Mouse (Mus musculus): ENCODE measurements around the gene Rab3c.
A peak's percentile ranks its signal among the peaks of the same experiment; 100 is the strongest.

The Rab3c gene

DNA sequence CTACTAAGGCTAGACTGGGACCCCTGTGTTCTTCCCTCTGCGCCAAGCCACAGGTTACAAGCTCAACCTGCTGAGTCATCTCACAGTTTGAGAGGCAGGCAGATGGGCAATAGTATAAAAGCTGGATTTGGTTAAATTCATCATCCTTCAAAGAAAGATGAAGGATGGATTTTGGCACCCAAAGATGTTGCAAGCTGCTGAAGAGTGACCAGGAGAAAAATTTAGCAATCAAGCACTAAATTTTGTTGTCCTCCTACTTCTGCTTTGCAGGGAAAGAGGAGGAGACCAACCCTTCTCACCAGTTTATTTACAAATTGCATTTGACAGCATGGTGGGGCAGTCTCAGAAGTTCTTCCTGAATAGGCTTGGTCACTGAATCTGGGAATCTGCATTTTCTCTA is 90.8 kb downstream of the Rab3c start:
- no peak for DNase-seq (ENCODE audit: low spot score)

- no peak for DNase-seq (ENCODE audit: low spot score)
These were observed 95.7 kb downstream of the Rab3c start for GRCm38 (mm10) chr13:110184963-110185685.

DNA sequence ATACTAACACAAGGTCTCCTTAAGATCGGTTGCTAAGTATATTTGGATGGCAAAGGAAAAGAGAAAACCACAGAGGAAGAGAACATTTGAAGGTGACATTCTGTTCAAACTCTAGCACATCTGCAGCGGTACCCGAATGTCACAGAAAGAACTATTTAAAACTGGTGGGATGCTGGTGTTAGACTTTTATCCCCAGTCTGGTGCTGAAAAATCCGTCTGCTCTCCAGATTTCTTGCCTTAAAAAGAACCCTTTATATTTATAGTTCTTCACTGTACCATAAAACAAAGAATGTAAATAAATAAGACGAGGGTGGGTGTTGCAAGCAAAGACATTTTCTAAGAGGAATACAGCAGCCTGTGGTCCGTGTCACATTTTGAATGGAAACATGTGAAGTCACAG is 105.1 kb downstream of the Rab3c start:
- DNase-seq (ENCODE audit: low spot score) = no peak

GRCm38 (mm10) chr13:110169669-110170068 is 111.1 kb downstream of the Rab3c start:
- no peak for DNase-seq (ENCODE audit: low spot score)

DNA sequence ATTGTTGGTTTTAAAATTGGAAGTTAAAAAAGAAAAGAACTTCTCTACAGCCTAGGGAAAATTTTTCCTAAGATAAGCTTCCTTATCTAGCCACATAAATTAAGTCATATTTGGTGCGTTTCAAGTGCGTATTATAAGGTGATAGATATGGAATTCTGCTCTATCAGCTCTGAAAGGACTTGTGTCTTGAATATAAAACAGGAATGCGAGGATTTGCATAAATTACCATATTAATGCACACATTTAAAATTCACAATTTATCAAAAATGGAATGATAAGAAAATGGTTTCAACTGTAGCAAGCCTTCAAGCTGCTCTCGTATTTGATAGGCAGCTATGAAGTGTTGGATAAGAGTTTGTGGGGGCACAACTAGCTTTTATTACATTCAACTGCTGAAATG is 111.6 kb downstream of the Rab3c start:
- no peak for DNase-seq (ENCODE audit: low spot score)

DNA sequence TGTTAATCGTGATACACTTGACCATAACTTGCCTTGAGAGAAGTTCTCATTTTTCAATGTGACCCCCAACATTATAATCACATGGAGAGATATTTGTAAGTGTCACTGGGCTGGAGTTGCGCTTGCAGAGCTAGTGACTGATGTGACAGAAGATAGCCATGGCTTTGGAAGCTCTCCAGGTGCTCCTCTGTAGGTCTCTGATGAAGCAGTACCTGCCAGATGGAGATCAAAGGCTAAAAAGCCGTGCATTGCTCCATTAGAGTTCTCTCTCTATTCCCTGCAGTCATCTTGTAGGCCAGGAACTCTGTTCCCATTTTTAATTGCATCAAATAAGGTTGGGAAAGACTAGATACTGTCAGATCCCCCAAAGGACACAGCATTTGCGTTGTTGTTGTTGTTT is 112.2 kb downstream of the Rab3c start:
- no peak for DNase-seq (ENCODE audit: low spot score)

DNA sequence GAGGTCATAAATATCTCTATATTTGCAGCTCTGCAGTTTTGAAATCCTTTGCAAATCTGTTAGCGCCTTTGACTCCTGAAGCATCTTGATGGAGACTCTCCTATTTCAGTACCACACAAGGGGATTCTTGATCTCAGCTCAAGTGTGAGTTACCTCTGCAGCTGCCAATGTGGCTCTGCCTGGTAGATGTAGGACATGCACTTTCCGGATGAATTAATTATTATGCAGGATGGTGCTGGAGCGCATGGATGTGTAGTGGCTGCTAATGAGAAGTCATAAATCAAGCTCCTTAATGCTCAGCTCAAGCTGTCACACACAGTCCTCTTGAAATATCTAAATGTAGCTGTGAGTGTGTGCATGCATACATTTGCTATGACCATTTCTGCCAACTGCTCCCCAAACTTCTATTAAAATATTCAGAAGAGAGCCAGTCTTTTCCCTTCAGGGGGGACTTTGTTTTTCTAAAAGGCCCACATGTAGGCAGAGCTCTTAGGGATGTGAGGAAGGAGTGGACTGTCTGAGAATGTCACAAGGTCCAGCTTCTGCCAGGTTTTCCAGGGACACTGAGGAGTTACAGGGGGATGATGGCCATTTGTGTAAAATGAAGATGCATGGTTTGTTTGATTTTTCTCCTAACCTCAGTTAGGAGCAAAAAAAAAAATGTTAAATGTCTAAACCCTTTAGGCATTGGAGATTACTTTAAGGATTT is 114.0 kb downstream of the Rab3c start:
- DNase-seq (ENCODE audit: low spot score) = no peak

GRCm38 (mm10) chr13:110159980-110160379 is 120.8 kb downstream of the Rab3c start:
- no peak for DNase-seq (ENCODE audit: low spot score)

GRCm38 (mm10) chr13:110158588-110159519 is 121.9 kb downstream of the Rab3c start:
- DNase-seq (ENCODE audit: low spot score) = no peak

DNA sequence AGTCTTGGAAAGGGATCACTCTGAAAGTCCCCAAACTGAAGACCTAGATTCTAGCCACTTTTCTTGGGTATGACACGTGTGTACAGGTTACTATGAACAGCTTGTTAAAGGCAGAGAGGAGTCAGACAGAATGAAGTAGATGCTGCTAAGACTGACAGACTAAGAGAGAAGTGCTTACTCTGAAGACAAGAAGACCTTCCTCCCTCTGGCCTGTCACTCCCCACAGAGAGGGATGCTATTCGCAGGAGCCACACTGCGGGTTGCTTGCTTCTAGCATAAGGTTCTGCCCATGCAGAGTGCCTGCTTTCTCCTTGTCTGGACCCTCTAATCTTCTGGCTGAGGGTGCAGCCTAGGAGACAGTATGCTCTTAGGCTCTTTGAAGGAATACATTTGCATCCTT is 135.3 kb downstream of the Rab3c start:
- DNase-seq (ENCODE audit: low spot score) = no peak

GRCm38 (mm10) chr13:110145019-110145418 is 135.8 kb downstream of the Rab3c start:
- DNase-seq (ENCODE audit: low spot score) = no peak

DNA sequence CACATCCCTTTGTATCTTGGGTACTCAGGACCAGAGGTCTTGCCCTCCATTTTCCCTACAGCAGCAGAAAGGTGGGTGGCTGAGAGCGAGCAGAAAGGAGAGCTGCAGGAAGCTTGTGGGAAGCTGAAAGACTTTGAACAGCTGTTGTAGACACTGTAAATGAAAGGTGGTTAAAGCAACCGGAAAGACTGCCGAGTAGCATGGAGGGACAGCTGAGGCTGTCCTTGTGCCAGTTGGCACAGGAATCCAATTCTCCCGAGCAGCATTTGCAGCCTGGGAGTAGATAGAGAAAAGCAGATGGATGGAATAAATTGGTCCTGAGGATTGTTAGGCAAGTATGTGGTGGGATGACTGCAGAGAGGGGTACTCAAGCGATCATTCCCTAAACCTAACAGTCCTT is 141.5 kb downstream of the Rab3c start:
- peak; percentile 53 for DNase-seq (ENCODE audit: low spot score)

GRCm38 (mm10) chr13:110138644-110139043 is 142.2 kb downstream of the Rab3c start:
- DNase-seq (ENCODE audit: low spot score) = no peak

GRCm38 (mm10) chr13:110127613-110128258 is 153.1 kb downstream of the Rab3c start:
- DNase-seq (ENCODE audit: low spot score) = no peak

- no peak for DNase-seq (ENCODE audit: low spot score)
These were observed 158.0 kb downstream of the Rab3c start for GRCm38 (mm10) chr13:110122825-110123224.

DNA sequence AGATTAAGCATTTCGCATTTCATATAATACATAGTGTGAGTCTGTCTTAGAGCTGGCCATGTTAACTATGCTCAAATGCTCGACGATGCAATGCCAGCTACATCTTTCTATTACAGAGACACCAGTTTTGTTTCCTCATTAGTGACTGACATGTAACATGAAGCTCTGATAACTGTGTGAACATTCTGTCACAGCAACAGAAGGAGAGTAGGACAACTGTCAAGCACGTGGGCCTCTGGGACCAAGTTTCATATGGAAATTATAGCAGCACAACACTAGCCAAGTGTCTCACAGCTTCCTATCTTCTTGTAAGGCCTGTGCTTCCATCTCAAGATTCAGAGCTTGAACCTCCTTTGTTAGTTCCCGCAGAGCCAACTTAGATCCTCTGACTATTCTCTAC is 163.9 kb downstream of the Rab3c start:
- DNase-seq (ENCODE audit: low spot score) = peak; percentile 36

- no peak for DNase-seq (ENCODE audit: low spot score)
These were observed 164.5 kb downstream of the Rab3c start for GRCm38 (mm10) chr13:110116316-110116715.

GRCm38 (mm10) chr13:110114870-110115645 is 165.7 kb downstream of the Rab3c start:
- DNase-seq (ENCODE audit: low spot score) = no peak

- no peak for DNase-seq (ENCODE audit: low spot score)
These were observed 167.1 kb downstream of the Rab3c start for GRCm38 (mm10) chr13:110113711-110114110.

DNA sequence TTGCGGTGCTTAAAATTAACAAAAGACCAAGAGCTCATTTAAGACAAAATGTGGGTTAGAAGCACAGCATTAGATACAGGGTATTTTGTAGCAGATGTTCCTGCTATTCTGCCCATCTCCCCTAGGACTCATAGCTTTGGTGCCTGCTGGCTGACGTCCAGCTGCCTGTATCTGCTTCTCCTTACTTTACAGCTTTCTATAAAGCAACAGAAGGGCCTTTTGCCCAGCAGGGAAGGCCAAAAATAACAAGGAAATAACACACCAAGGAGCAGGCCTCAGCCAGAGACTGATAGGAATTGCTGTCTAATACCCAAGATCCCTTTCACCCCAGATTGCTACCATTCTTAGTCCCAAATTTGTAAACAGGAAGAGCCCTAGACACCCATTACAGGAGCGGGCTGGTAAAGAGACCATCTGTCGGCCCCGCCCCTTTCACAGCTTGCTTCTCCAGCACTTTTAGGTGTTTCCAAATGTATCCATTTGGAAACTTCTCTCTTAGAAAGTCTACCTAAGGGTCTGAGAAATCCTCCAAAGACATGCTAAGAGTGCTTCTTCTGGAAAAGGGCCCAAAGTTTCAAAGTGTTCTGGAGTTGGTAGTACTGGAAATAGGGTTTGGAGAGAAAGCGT is 183.3 kb downstream of the Rab3c start:
- peak; percentile 19 for DNase-seq (ENCODE audit: low spot score)

- no peak for DNase-seq (ENCODE audit: low spot score)
These were observed 185.8 kb downstream of the Rab3c start for GRCm38 (mm10) chr13:110094998-110095397.

All from layer of hippocampus, adult 11-12 months (tissue).